Mouse (Mus musculus): Measurements from ENCODE around the gene Dnajc28.

GRCm38 (mm10) chr16:91565292-91565951 lies 53.4 kb downstream of the Dnajc28 start:
- no peak for TF ChIP-seq EP300 (IDR thresholded peaks at IDR 0.05; ENCODE audit: low read depth)
- no peak for TF ChIP-seq CTCF (IDR thresholded peaks at IDR 0.05; ENCODE audit: low read depth)
